ENCODE assay signal across 24 mouse cellular contexts in genomic region chr6:5294659-5295449, GRCm38 (mm10). TPM values are rescaled to one million over a fixed set of nuclear protein-coding genes. Genes with fewer than 3 reads are reported as not detected.
A peak's percentile ranks its signal among the peaks of the same experiment; 100 is the strongest.
DNase-seq lines count a peak whose midpoint lies in the region; ATAC-seq and TF ChIP-seq lines count a peak whose summit lies in the region.
"Had no signal": no experiment of that assay in that cellular context is flagged by ENCODE, and none has a peak within 500 bp of the region (broad histone marks: within the 10 kb centered on the region; RNA-seq: fewer than 3 reads in every experiment).

No protein-coding gene starts in this region.

- peak overlapping the region; percentile 52 for H3K4me3 ChIP-seq in erythroblast, embryonic 14.5 days (replicated peaks)
- H3K4me3 ChIP-seq in liver, postnatal 0 days (ENCODE audit: low read depth, low read length) = no peak overlapping the region
- H3K4me3 ChIP-seq in forebrain, embryonic 15.5 days = no peak overlapping the region
- H3K4me3 ChIP-seq: intestine, embryonic 15.5 days; megakaryocyte, embryonic 14.5 days; midbrain, embryonic 13.5 days; neural tube, embryonic 12.5 days had no signal

- peaks cover 81% of the 10 kb centered on the region for H3K4me1 ChIP-seq in erythroblast, embryonic 14.5 days (ENCODE audit: control insufficient read depth)
- peaks cover 44% of the 10 kb centered on the region for H3K4me1 ChIP-seq in liver, postnatal 0 days (ENCODE audit: insufficient read depth)
- H3K4me1 ChIP-seq in forebrain, embryonic 15.5 days = peaks cover 11% of the 10 kb centered on the region
- H3K4me1 ChIP-seq: intestine, embryonic 15.5 days had no signal

- no peak for TF ChIP-seq EP300 in liver, postnatal 0 days (IDR thresholded peaks at IDR 0.05; ENCODE audit: low read depth)

- H3K9me3 ChIP-seq in erythroblast, embryonic 14.5 days (ENCODE audit: control insufficient read depth, low read length) = no peaks in the 10 kb centered on the region
- H3K9me3 ChIP-seq in liver, postnatal 0 days (ENCODE audit: low read length) = no peaks in the 10 kb centered on the region
- H3K9me3 ChIP-seq in forebrain, embryonic 15.5 days = no peaks in the 10 kb centered on the region
- H3K9me3 ChIP-seq: intestine, embryonic 15.5 days; megakaryocyte, embryonic 14.5 days; midbrain, embryonic 13.5 days; neural tube, embryonic 12.5 days had no signal

- 81% methylated on average over 16 of the region's 16 CpGs for WGBS in liver, postnatal 0 days (ENCODE audit: insufficient replicate concordance)
- 94% methylated on average over 16 of the region's 16 CpGs for WGBS in forebrain, embryonic 15.5 days

- H3K27me3 ChIP-seq in erythroblast, embryonic 14.5 days (ENCODE audit: control insufficient read depth) = no peaks in the 10 kb centered on the region
- no peaks in the 10 kb centered on the region for H3K27me3 ChIP-seq in liver, postnatal 0 days (ENCODE audit: insufficient read depth, low read length)
- H3K27me3 ChIP-seq in forebrain, embryonic 15.5 days = no peaks in the 10 kb centered on the region
- H3K27me3 ChIP-seq: intestine, embryonic 15.5 days; megakaryocyte, embryonic 14.5 days; neural tube, embryonic 12.5 days had no signal

- H3K4me2 ChIP-seq in liver, postnatal 0 days (ENCODE audit: low read depth, low read length) = peak overlapping the region; percentile 62
- H3K4me2 ChIP-seq in forebrain, embryonic 15.5 days (replicated peaks) = no peak overlapping the region
- H3K4me2 ChIP-seq: hindbrain, embryonic 14.5 days; intestine, embryonic 15.5 days; midbrain, embryonic 13.5 days; neural tube, embryonic 12.5 days had no signal

- ATAC-seq in erythroblast, adult 5-6 weeks (replicated peaks; ENCODE audit: low FRiP score, poor library complexity, severe bottlenecking) = no peak
- peak; percentile 6 for ATAC-seq in CD4-positive, CD25-positive, alpha-beta regulatory T cell, adult 4 months
- peak; percentile 9 for ATAC-seq in inflammation-experienced regulatory T-cells, adult 6 months
- ATAC-seq in liver, postnatal 0 days = no peak
- no peak for ATAC-seq in forebrain, embryonic 15.5 days (replicated peaks)
- ATAC-seq in megakaryocyte progenitor cell, adult 5-6 weeks (replicated peaks; ENCODE audit: poor library complexity) = no peak
- ATAC-seq: forebrain, embryonic 16.5 days; intestine, embryonic 15.5 days; midbrain, embryonic 13.5 days had no signal

- peaks cover 67% of the 10 kb centered on the region for H3K36me3 ChIP-seq in erythroblast, embryonic 14.5 days (ENCODE audit: control insufficient read depth)
- H3K36me3 ChIP-seq in liver, postnatal 0 days (replicated peaks; ENCODE audit: insufficient read depth, low read length) = peaks cover 27% of the 10 kb centered on the region
- H3K36me3 ChIP-seq in forebrain, embryonic 15.5 days = no peaks in the 10 kb centered on the region
- H3K36me3 ChIP-seq: intestine, embryonic 15.5 days; midbrain, embryonic 13.5 days; neural tube, embryonic 12.5 days had no signal

- H3K9ac ChIP-seq in liver, postnatal 0 days (replicated peaks) = 0 out of 2 replicates have a peak overlapping the region, but pooled peaks have one; percentile 21
- no peak overlapping the region for H3K9ac ChIP-seq in forebrain, embryonic 15.5 days (replicated peaks)
- H3K9ac ChIP-seq: hindbrain, embryonic 14.5 days; intestine, embryonic 15.5 days; midbrain, embryonic 13.5 days; neural tube, embryonic 12.5 days had no signal

- no peak overlapping the region for H3K27ac ChIP-seq in liver, postnatal 0 days (ENCODE audit: low read depth)
- no peak overlapping the region for H3K27ac ChIP-seq in forebrain, embryonic 15.5 days (replicated peaks)
- H3K27ac ChIP-seq: hindbrain, embryonic 14.5 days; intestine, embryonic 15.5 days; midbrain, embryonic 13.5 days; neural tube, embryonic 12.5 days had no signal

- TF ChIP-seq CTCF in liver, postnatal 0 days (IDR thresholded peaks at IDR 0.05; ENCODE audit: low read depth) = peak; percentile 30; the same call in 1 of the 2 replicates

- no peak for DNase-seq in liver, postnatal 0 days
- no peak for DNase-seq in layer of hippocampus, adult 11-12 months (ENCODE audit: low spot score)
- DNase-seq: adrenal gland, postnatal 25 days; cerebellum, adult 9-10 months; gastrocnemius, postnatal 25 days; heart, postnatal 4 days; kidney, postnatal 25 days; layer of hippocampus, postnatal 36 days; lung, adult 2 months; right cerebral cortex, postnatal 14 days; spleen, adult 18-20 months; thymus, postnatal 25 days had no signal

RNA-seq across cellular contexts. Expression of gene Pon2, which starts 3.4 kb away (rescaled TPM):
- polyA plus RNA-seq in erythroblast, embryonic 14.5 days (2012) = 3.5 and 6.4 TPM in 2 replicates
- total RNA-seq in erythroblast, adult 5-6 weeks (2015; ENCODE audit: low replicate concordance) = 57.6 and 68.1 TPM in 2 replicates
- 43.8 and 45.8 TPM in 2 replicates for total RNA-seq in erythroblast, adult 5-6 weeks (2017; ENCODE audit: low replicate concordance)
- 10 to 100 TPM; 48.6 to 50.8 TPM for polyA plus RNA-seq in CD4-positive, CD25-positive, alpha-beta regulatory T cell, adult 4 months (2017; shearing (Covaris generic))
- polyA plus RNA-seq in inflammation-experienced regulatory T-cells, adult 6 months (2017; shearing (Covaris generic)) = 10 to 100 TPM; 49.3 to 90.7 (median 60.3) TPM
- 32.5 and 34.3 TPM in 2 replicates for polyA plus RNA-seq in liver, postnatal 0 days (2015; fragmentation: Nextera tagmentation; extraction: Ambion mirVana)
- 20.6 and 21.8 TPM in 2 replicates for polyA plus RNA-seq in forebrain, embryonic 15.5 days (2015; fragmentation: Nextera tagmentation; extraction: Ambion mirVana)
- 48.4 and 53.3 TPM in 2 replicates for total RNA-seq in megakaryocyte progenitor cell, adult 5-6 weeks (2015)
- 23.4 and 29.6 TPM in 2 replicates for total RNA-seq in megakaryocyte progenitor cell, adult 5-6 weeks (2017)

RNA-seq across cellular contexts. Expression of gene Pon3, which starts 38.8 kb away (rescaled TPM):
- polyA plus RNA-seq in erythroblast, embryonic 14.5 days (2012) = 0.02 TPM in 1 of 2 replicates, not detected in the other
- total RNA-seq in erythroblast, adult 5-6 weeks (2015; ENCODE audit: low replicate concordance) = 4.4 and 11.7 TPM in 2 replicates
- 7.2 and 8.9 TPM in 2 replicates for total RNA-seq in erythroblast, adult 5-6 weeks (2017; ENCODE audit: low replicate concordance)
- polyA plus RNA-seq in CD4-positive, CD25-positive, alpha-beta regulatory T cell, adult 4 months (2017; shearing (Covaris generic)) = 10 to 100 TPM; 21.5 to 23.3 TPM
- 10 to 100 TPM; 22.6 to 46.5 (median 30.5) TPM for polyA plus RNA-seq in inflammation-experienced regulatory T-cells, adult 6 months (2017; shearing (Covaris generic))
- polyA plus RNA-seq in liver, postnatal 0 days (2015; fragmentation: Nextera tagmentation; extraction: Ambion mirVana) = 43.3 and 44.4 TPM in 2 replicates
- 2.9 and 3.2 TPM in 2 replicates for polyA plus RNA-seq in forebrain, embryonic 15.5 days (2015; fragmentation: Nextera tagmentation; extraction: Ambion mirVana)
- total RNA-seq in megakaryocyte progenitor cell, adult 5-6 weeks (2015) = 18.9 and 25.0 TPM in 2 replicates
- total RNA-seq in megakaryocyte progenitor cell, adult 5-6 weeks (2017) = 16.6 and 18.8 TPM in 2 replicates

Comparison
In these comparisons a context has a peak if more than half of its experiments do, and no peak if none do; other contexts are left out.
1. ATAC-seq: peak in CD4-positive, CD25-positive, alpha-beta regulatory T cell, adult 4 months (single experiment) and inflammation-experienced regulatory T-cells, adult 6 months (single experiment); none in erythroblast, adult 5-6 weeks (single experiment), liver, postnatal 0 days (single experiment), forebrain, embryonic 15.5 days (single experiment) and megakaryocyte progenitor cell, adult 5-6 weeks (single experiment).